Mouse (Mus musculus) midbrain, embryonic 14.5 days (tissue): Measurements from ENCODE around the gene Ly86. TPM values are rescaled to one million over a fixed set of nuclear protein-coding genes. Genes with fewer than 3 reads are reported as not detected.

Experiments used
- ATAC-seq: fragments of 200-750 bp; cut with Nextera tagmentation; 2 replicates; pipeline ENCODE4 v1.8.0; 2017; ENCODE audit warnings: moderate number of reproducible peaks, moderate library complexity; ENCODE audit not compliant: low FRiP score, low TSS enrichment
- DNase-seq: peaks from one replicate; pipeline ENCODE4 v3.0.0-alpha.2; 2015
- H3K27ac ChIP-seq: fragments of 300-500 bp; sonication (generic); replicated peaks from 2 replicates; pipeline ENCODE4 v1.5.1; 2014; ENCODE audit warnings: mild to moderate bottlenecking, low read depth, low read length, moderate library complexity
- H3K27me3 ChIP-seq: fragments of 300-500 bp; sonication (generic); 2 replicates; pipeline ENCODE4 v1.6.1; 2014; ENCODE audit warnings: low read length, control low read depth, mixed read lengths; ENCODE audit not compliant: control insufficient read depth, insufficient read depth
- H3K36me3 ChIP-seq: fragments of 300-500 bp; sonication (generic); 2 replicates; pipeline ENCODE4 v1.6.1; 2014; ENCODE audit warnings: low read length, control low read depth; ENCODE audit not compliant: control insufficient read depth, insufficient read depth
- H3K4me1 ChIP-seq: fragments of 300-500 bp; sonication (generic); 2 replicates; pipeline ENCODE4 v1.6.1; 2014; ENCODE audit warnings: mild to moderate bottlenecking, antibody characterized with exemption, low read length, control low read depth; ENCODE audit not compliant: control insufficient read depth, insufficient read depth
- H3K4me2 ChIP-seq: fragments of 300-500 bp; sonication (generic); 2 replicates; pipeline ENCODE4 v1.6.1; 2014; ENCODE audit warnings: mild to moderate bottlenecking, low read length, moderate library complexity
- H3K4me3 ChIP-seq: fragments of 300-500 bp; sonication (generic); replicated peaks from 2 replicates; pipeline ENCODE4 v1.5.1; 2014; ENCODE audit warnings: low read depth, low read length
- H3K9ac ChIP-seq: fragments of 300-500 bp; sonication (generic); replicated peaks from 2 replicates; pipeline ENCODE4 v1.6.1; 2014; ENCODE audit warnings: mild to moderate bottlenecking, low read length, moderate library complexity
- H3K9me3 ChIP-seq: fragments of 300-500 bp; sonication (generic); 2 replicates; pipeline ENCODE4 v1.6.1; 2016; ENCODE audit warnings: low read length, control low read depth, mixed read lengths; ENCODE audit not compliant: control insufficient read depth
- WGBS: fragments of 180-500 bp; shearing (Covaris S2); extraction: QIAGEN DNeasy Blood & Tissue Kit; methylation state at CpG from one replicate; pipeline ENCODE4 v1.1.7; 2014; 5-methylcytosine and 5-hydroxymethylcytosine counted together
- polyA plus RNA-seq: library from polyadenylated mRNA; unstranded; fragments of >200 nt; fragmentation: Nextera tagmentation; extraction: Ambion mirVana; gene quantifications from 2 replicates; pipeline ENCODE4 v1.2.1, GENCODE M21; 2014

Gene Ly86
- polyA plus RNA-seq, result 6.4 and 12.0 TPM in 2 replicates

- Histone ChIP-seq H3K4me3 (no peak within 1 kb of the TSS), H3K4me1 (no peaks in the 10 kb centered on the region), H3K36me3 (no peaks in the 10 kb centered on the region), H3K27me3 (no peaks in the 10 kb centered on the region), H3K27ac (no peak within 1 kb of the TSS), H3K9me3 (no peaks in the 10 kb centered on the region), H3K9ac (no peak within 1 kb of the TSS), H3K4me2 (no peak within 1 kb of the TSS)
- DNase-seq (no peak), ATAC-seq (no peak)
- WGBS, result 95% methylated on average over 28 of the region's 28 CpGs
Measured at GRCm38 (mm10) chr13:37344909-37345772, at the start of gene Ly86. Gene Ly86, plus strand, starts transcription at chr13:37345208.

- WGBS, result 70% methylated on average over 5 of the region's 5 CpGs
- no peaks in the 10 kb centered on the region for H3K36me3 ChIP-seq
- DNase-seq, result peak; percentile 14
Measured at GRCm38 (mm10) chr13:37297886-37298285, 47.1 kb upstream of the Ly86 start.

GRCm38 (mm10) chr13:37298856-37299255 lies 46.2 kb upstream of the Ly86 start:
- Histone ChIP-seq H3K4me1 (no peaks in the 10 kb centered on the region), H3K9me3 (no peaks in the 10 kb centered on the region), H3K9ac (no peak overlapping the region), H3K27ac (no peak overlapping the region), H3K4me2 (no peak overlapping the region), H3K36me3 (no peaks in the 10 kb centered on the region), H3K27me3 (no peaks in the 10 kb centered on the region), H3K4me3 (no peak overlapping the region)
- WGBS, result 45% methylated on average over 1 of the region's 1 CpGs
- DNase-seq (no peak), ATAC-seq (no peak)

More at GRCm38 (mm10) chr13:37297886-37298285, 47.1 kb upstream of the Ly86 start:
- Histone ChIP-seq H3K4me3 (no peak overlapping the region), H3K9me3 (no peaks in the 10 kb centered on the region), H3K4me1 (no peaks in the 10 kb centered on the region), H3K4me2 (no peak overlapping the region), H3K9ac (no peak overlapping the region), H3K27me3 (no peaks in the 10 kb centered on the region), H3K27ac (no peak overlapping the region)
- ATAC-seq, result no peak

GRCm38 (mm10) chr13:37302877-37303276 lies 42.1 kb upstream of the Ly86 start:
- Histone ChIP-seq H3K9me3 (no peaks in the 10 kb centered on the region), H3K36me3 (no peaks in the 10 kb centered on the region), H3K4me2 (no peak overlapping the region), H3K4me1 (no peaks in the 10 kb centered on the region), H3K27ac (no peak overlapping the region), H3K9ac (no peak overlapping the region), H3K4me3 (no peak overlapping the region), H3K27me3 (no peaks in the 10 kb centered on the region)
- WGBS, result 66% methylated on average over 5 of the region's 5 CpGs
- no peak for DNase-seq
- no peak for ATAC-seq

- ATAC-seq, result no peak
- Histone ChIP-seq H3K4me2 (no peak overlapping the region), H3K27ac (no peak overlapping the region), H3K36me3 (no peaks in the 10 kb centered on the region), H3K4me1 (peaks cover 17% of the 10 kb centered on the region), H3K9ac (no peak overlapping the region), H3K9me3 (no peaks in the 10 kb centered on the region), H3K4me3 (no peak overlapping the region), H3K27me3 (no peaks in the 10 kb centered on the region)
- no peak for DNase-seq
- 86% methylated on average over 4 of the region's 4 CpGs for WGBS
Measured at GRCm38 (mm10) chr13:37308006-37308405, 37.0 kb upstream of the Ly86 start.

- ATAC-seq (no peak), DNase-seq (no peak)
- Histone ChIP-seq H3K27ac (no peak overlapping the region), H3K4me2 (no peak overlapping the region), H3K27me3 (no peaks in the 10 kb centered on the region), H3K36me3 (no peaks in the 10 kb centered on the region), H3K9ac (no peak overlapping the region), H3K9me3 (no peaks in the 10 kb centered on the region), H3K4me1 (peaks cover 19% of the 10 kb centered on the region), H3K4me3 (no peak overlapping the region)
- WGBS, result 67% methylated on average over 5 of the region's 5 CpGs
Measured at GRCm38 (mm10) chr13:37309296-37309695, 35.7 kb upstream of the Ly86 start.

- H3K4me2 ChIP-seq, result no peak overlapping the region
- WGBS, result 52% methylated on average over 8 of the region's 8 CpGs
- no peaks in the 10 kb centered on the region for H3K27me3 ChIP-seq
- H3K4me1 ChIP-seq, result peaks cover 19% of the 10 kb centered on the region
- ATAC-seq, result no peak
- no peak overlapping the region for H3K4me3 ChIP-seq
- no peak overlapping the region for H3K27ac ChIP-seq
- no peaks in the 10 kb centered on the region for H3K36me3 ChIP-seq
- H3K9me3 ChIP-seq, result no peaks in the 10 kb centered on the region
- no peak overlapping the region for H3K9ac ChIP-seq
- DNase-seq, result no peak
Measured at GRCm38 (mm10) chr13:37310331-37310730, 34.7 kb upstream of the Ly86 start.

GRCm38 (mm10) chr13:37311555-37312221 lies 33.3 kb upstream of the Ly86 start:
- peak; percentile 79 for ATAC-seq
- peaks cover 19% of the 10 kb centered on the region for H3K4me1 ChIP-seq
- peak overlapping the region; percentile 91 for H3K27ac ChIP-seq
- WGBS, result 10% methylated on average over 27 of the region's 27 CpGs
- H3K27me3 ChIP-seq, result no peaks in the 10 kb centered on the region
- H3K4me2 ChIP-seq, result peak overlapping the region; percentile 71
- H3K36me3 ChIP-seq, result no peaks in the 10 kb centered on the region
- no peaks in the 10 kb centered on the region for H3K9me3 ChIP-seq
- H3K4me3 ChIP-seq, result peak overlapping the region; percentile 35
- H3K9ac ChIP-seq, result peak overlapping the region; percentile 54
- peak; percentile 87 for DNase-seq
